ENCODE assay signal across 10 mouse cellular contexts in the genomic region with DNA sequence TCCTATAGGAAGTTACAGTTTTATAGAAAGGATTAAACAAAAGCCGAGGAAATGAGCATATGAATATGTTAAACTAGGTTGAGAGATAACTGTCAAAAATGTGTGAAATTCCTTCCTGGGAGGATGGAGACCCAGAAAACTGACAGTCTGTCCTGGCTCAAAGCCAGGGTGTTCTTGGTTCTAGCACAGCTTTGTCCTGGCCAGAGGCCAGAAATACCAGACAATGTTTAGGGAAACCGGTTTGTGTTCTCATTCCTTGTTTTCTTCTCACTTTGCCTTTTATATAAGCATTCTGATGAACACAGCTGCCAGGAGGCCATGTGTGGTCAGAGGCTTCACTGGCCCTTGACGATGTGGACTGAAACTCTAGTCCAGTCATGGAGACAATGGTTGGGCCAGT.
DNase-seq lines count a peak whose midpoint lies in the region; ATAC-seq and TF ChIP-seq lines count a peak whose summit lies in the region.
"Had no signal": no experiment of that assay in that cellular context is flagged by ENCODE, and none has a peak within 500 bp of the region (broad histone marks: within the 10 kb centered on the region; RNA-seq: fewer than 3 reads in every experiment).

No protein-coding gene starts in this region.

- 17% methylated on average over 3 of the region's 3 CpGs for WGBS in kidney, adult 2 months
- WGBS in kidney, embryonic 16.5 days, result 42% methylated on average over 3 of the region's 3 CpGs
- WGBS in lung, embryonic 15.5 days, result 19% methylated on average over 3 of the region's 3 CpGs

- H3K4me1 ChIP-seq in kidney, adult 2 months (ENCODE audit: control insufficient read depth, insufficient read depth, low read length), result peaks cover 21% of the 10 kb centered on the region
- peaks cover 9% of the 10 kb centered on the region; the same call in 1 of the 2 replicates for H3K4me1 ChIP-seq in kidney, embryonic 16.5 days (ENCODE audit: insufficient read depth, low read length)
- H3K4me1 ChIP-seq in lung, embryonic 15.5 days, result peaks cover 8% of the 10 kb centered on the region

- 0 out of 2 replicates have a peak overlapping the region, but pooled peaks have one; percentile 30 for H3K27ac ChIP-seq in kidney, adult 2 months (ENCODE audit: insufficient read depth, low read depth, low read length)
- H3K27ac ChIP-seq in kidney, embryonic 16.5 days (ENCODE audit: low read length), result no peak overlapping the region
- H3K27ac ChIP-seq in lung, embryonic 15.5 days, result peak overlapping the region; percentile 64
- H3K27ac ChIP-seq: left cerebral cortex, adult 2 months had no signal

- H3K36me3 ChIP-seq in kidney, adult 2 months (ENCODE audit: control insufficient read depth, insufficient read depth, low read length), result no peaks in the 10 kb centered on the region
- H3K36me3 ChIP-seq in kidney, embryonic 16.5 days (ENCODE audit: insufficient read depth, low read length), result no peaks in the 10 kb centered on the region
- no peaks in the 10 kb centered on the region for H3K36me3 ChIP-seq in lung, embryonic 15.5 days

- H3K27me3 ChIP-seq in kidney, adult 2 months (replicated peaks; ENCODE audit: control insufficient read depth, insufficient read depth, low read length), result no peaks in the 10 kb centered on the region
- H3K27me3 ChIP-seq in kidney, embryonic 16.5 days (ENCODE audit: insufficient read depth, low read length), result no peaks in the 10 kb centered on the region
- H3K27me3 ChIP-seq in lung, embryonic 15.5 days, result no peaks in the 10 kb centered on the region

- TF ChIP-seq CTCF in kidney, adult 2 months (conservative IDR thresholded peaks at IDR 0.05; ENCODE audit: insufficient read depth, insufficient read length, low read depth, low read length), result no peak

- no peak overlapping the region for H3K9ac ChIP-seq in kidney, embryonic 16.5 days (replicated peaks; ENCODE audit: low read length)
- H3K9ac ChIP-seq in lung, embryonic 15.5 days, result no peak overlapping the region

- ATAC-seq in kidney, embryonic 16.5 days (ENCODE audit: low FRiP score, low TSS enrichment), result no peak
- 0 out of 2 replicates have a peak, but pooled peaks have one; percentile 1 for ATAC-seq in granulocyte monocyte progenitor cell, adult 5-6 weeks (replicated peaks; ENCODE audit: poor library complexity, severe bottlenecking)
- ATAC-seq in lung, embryonic 15.5 days (ENCODE audit: borderline replicate concordance, extremely low read depth, low FRiP score, low TSS enrichment), result peak; percentile 67; the same call in 1 of the 2 replicates

- no peak overlapping the region for H3K4me3 ChIP-seq in kidney, adult 2 months (ENCODE audit: insufficient read depth, low read depth, low read length)
- H3K4me3 ChIP-seq in kidney, embryonic 16.5 days (ENCODE audit: low read length), result no peak overlapping the region
- H3K4me3 ChIP-seq in lung, embryonic 15.5 days, result no peak overlapping the region
- H3K4me3 ChIP-seq: erythroblast, embryonic 14.5 days; left cerebral cortex, adult 2 months had no signal

- H3K4me2 ChIP-seq in kidney, embryonic 16.5 days (replicated peaks; ENCODE audit: low read depth, low read length), result no peak overlapping the region
- no peak overlapping the region for H3K4me2 ChIP-seq in lung, embryonic 15.5 days

- H3K9me3 ChIP-seq in kidney, embryonic 16.5 days (ENCODE audit: low read length), result no peaks in the 10 kb centered on the region
- no peaks in the 10 kb centered on the region for H3K9me3 ChIP-seq in lung, embryonic 15.5 days

- TF ChIP-seq POLR2A in kidney, adult 2 months (IDR thresholded peaks at IDR 0.05; ENCODE audit: low read depth, low read length), result no peak

- peak; percentile 61 for DNase-seq in kidney, adult 2 months
- DNase-seq in brain, adult 2 months (ENCODE audit: low read depth, low spot score), result peak; percentile 59
- DNase-seq in ovary, postnatal 10 days (ENCODE audit: low spot score), result no peak
- DNase-seq in T-cell, adult 2 months (ENCODE audit: low spot score), result no peak
- DNase-seq in urinary bladder, postnatal 36 days (ENCODE audit: low spot score in 2 of 2), result no peak

Comparison
In these comparisons a context has a peak if more than half of its experiments do, and no peak if none do; other contexts are left out.
1. DNase-seq: peak in kidney, adult 2 months (single experiment) and brain, adult 2 months (single experiment); none in ovary, postnatal 10 days (single experiment), T-cell, adult 2 months (single experiment) and urinary bladder, postnatal 36 days (0 of 2).